Mouse (Mus musculus): Measurements from ENCODE around the gene Vasn. TPM values are rescaled to one million over a fixed set of nuclear protein-coding genes. Genes with fewer than 3 reads are reported as not detected.

The Vasn gene
- total and polyA plus RNA-seq, 3 experiments, result 2.0 to 5.0 (median 2.2) TPM

DNA sequence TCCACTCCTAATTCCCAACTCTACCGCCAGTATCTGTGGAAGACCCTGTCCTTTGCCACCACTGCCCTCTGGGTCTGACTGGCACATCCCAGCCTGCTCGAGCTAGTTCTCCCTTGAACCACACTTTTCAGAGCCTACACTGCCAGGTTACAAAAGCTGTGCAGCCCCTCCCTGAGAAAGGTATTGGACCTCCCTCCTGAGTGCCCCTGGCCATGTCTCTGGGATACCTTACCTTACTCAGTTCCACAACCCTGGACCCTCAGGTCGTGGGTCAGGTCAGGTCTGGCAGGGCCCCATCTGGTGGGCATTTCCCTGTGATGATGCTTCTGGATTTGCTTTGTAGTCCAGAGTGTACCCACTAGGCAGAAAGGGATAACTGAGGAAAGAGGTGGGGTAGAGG, 40.1 kb upstream of the Vasn start:
- no peaks in the 10 kb centered on the region for H3K36me3 ChIP-seq (replicated peaks in 1 of 2; ENCODE audit: control insufficient read depth in 1 of 2, insufficient read depth in 1 of 2, low read length in 1 of 2)
- H3K27me3 ChIP-seq (replicated peaks), result peaks cover 26% of the 10 kb centered on the region
- H3K9me3 ChIP-seq (replicated peaks; ENCODE audit: low read length), result no peaks in the 10 kb centered on the region
- no peak for TF ChIP-seq TBP (conservative IDR thresholded peaks at IDR 0.05; ENCODE audit: low read depth, low read length)
- TF ChIP-seq TCF12 (IDR thresholded peaks at IDR 0.05; ENCODE audit: low read depth, low read length), result no peak
- no peak for TF ChIP-seq ZNF384 (IDR thresholded peaks at IDR 0.05; ENCODE audit: low read depth, low read length)
- no peak for TF ChIP-seq MAZ (IDR thresholded peaks at IDR 0.05; ENCODE audit: low read depth, low read length)
- no peaks in the 10 kb centered on the region for H3K79me2 ChIP-seq (replicated peaks; ENCODE audit: control insufficient read depth, extremely low read depth, insufficient read depth, poor library complexity, severe bottlenecking)
- dilution Hi-C loops (cut with MboI; ENCODE audit: extremely low pct_ligation_motif_present, extremely low pct_unique_long_range_greater_than_20kb, low sequenced_read_pairs) (no loop called here), in situ Hi-C loops (cut with MboI; ENCODE audit: low pct_ligation_motif_present, low pct_unique_long_range_greater_than_20kb, low sequenced_read_pairs) (no loop called here)
- no peak for DNase-seq (ENCODE audit: extremely low read depth)
- H3K9ac ChIP-seq (ENCODE audit: insufficient read depth, low read depth), result no peak overlapping the region
- H3K4me3 ChIP-seq (replicated peaks in 1 of 3; ENCODE audit: low read depth in 2 of 3, low read length in 2 of 3, poor library complexity in 1 of 3), result no peak overlapping the region
- peaks cover 14 to 30% of the 10 kb centered on the region in 2 experiments for H3K4me1 ChIP-seq (ENCODE audit: control insufficient read depth in 1 of 2, insufficient read depth in 2 of 2)
- no peak overlapping the region for H3K27ac ChIP-seq (ENCODE audit: insufficient read depth, low read depth)
- H3K4me2 ChIP-seq (ENCODE audit: insufficient read depth, low read depth, poor library complexity, severe bottlenecking), result no peak overlapping the region

DNA sequence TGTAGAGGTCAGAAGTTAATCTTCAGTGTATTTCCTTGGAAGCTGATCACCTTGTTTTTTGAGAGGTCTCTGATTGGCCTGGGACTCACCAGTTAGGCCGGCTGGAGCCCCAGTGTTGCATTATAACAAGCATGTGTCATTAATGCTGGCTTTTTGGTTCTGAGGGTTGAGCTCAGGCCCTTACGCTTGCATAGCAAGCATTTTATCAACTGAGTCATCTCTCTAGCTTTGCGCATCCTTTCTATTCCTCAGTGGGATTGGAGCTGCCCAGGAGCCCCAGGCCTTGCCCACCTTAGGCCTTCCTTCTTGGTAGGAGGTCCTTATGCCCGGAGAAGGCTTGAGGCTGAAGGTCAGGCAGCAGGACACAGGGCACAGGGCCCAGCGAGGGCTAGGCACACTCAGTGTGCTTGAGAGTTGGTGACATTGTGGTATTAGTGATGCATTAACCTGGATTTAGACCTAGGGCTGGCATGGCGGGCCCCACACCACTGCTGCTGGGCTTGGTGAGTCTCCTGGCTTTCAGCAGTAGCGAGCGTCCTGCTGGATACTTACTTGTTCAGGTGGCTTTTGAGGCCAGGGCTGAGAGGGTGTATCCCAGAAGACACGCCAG, 38.9 kb upstream of the Vasn start:
- no peak for DNase-seq (ENCODE audit: extremely low read depth)
- no peak for TF ChIP-seq MYC (IDR thresholded peaks at IDR 0.05; ENCODE audit: low read depth, low read length)
- TF ChIP-seq JUND (conservative IDR thresholded peaks at IDR 0.05; ENCODE audit: low read depth, low read length), result no peak
- in situ Hi-C loops (cut with MboI; ENCODE audit: low pct_ligation_motif_present, low pct_unique_long_range_greater_than_20kb, low sequenced_read_pairs), result no loop called here
- no peak overlapping the region for H3K27ac ChIP-seq (ENCODE audit: insufficient read depth, low read depth)
- peaks cover 15% of the 10 kb centered on the region for H3K27me3 ChIP-seq (replicated peaks)
- no peaks in the 10 kb centered on the region for H3K9me3 ChIP-seq (replicated peaks; ENCODE audit: low read length)
- peaks cover 7 to 20% of the 10 kb centered on the region in 2 experiments for H3K4me1 ChIP-seq (ENCODE audit: control insufficient read depth in 1 of 2, insufficient read depth in 2 of 2)
- no peak overlapping the region for H3K9ac ChIP-seq (ENCODE audit: insufficient read depth, low read depth)
- H3K36me3 ChIP-seq (replicated peaks in 1 of 2; ENCODE audit: control insufficient read depth in 1 of 2, insufficient read depth in 1 of 2, low read length in 1 of 2), result no peaks in the 10 kb centered on the region
- no peaks in the 10 kb centered on the region for H3K79me2 ChIP-seq (replicated peaks; ENCODE audit: control insufficient read depth, extremely low read depth, insufficient read depth, poor library complexity, severe bottlenecking)
- H3K4me2 ChIP-seq (ENCODE audit: insufficient read depth, low read depth, poor library complexity, severe bottlenecking), result no peak overlapping the region
- dilution Hi-C loops (cut with MboI; ENCODE audit: extremely low pct_ligation_motif_present, extremely low pct_unique_long_range_greater_than_20kb, low sequenced_read_pairs), result no loop called here
- H3K4me3 ChIP-seq (replicated peaks in 1 of 3; ENCODE audit: low read depth in 2 of 3, low read length in 2 of 3, poor library complexity in 1 of 3), result no peak overlapping the region

DNA sequence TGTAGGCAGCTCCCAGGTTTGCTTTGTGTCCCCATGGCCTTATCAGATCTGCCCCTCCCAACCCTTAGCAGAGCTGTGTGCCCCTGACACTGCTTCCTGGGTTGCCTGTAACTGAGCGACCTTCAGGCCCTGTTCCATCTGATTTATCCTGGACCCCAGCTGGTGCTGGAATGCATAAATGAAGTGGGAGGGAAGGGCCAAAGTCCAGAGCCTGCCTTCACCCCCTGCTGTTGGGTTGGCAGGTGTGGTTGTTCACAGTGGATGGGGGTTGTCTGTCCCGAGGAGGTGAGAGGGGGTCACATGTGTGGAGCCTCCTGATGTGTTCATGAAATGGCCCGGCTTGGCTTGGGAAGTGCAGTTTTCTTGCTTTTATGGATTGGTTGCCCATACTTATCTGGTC, 37.6 kb upstream of the Vasn start:
- in situ Hi-C loops (cut with MboI; ENCODE audit: low pct_ligation_motif_present, low pct_unique_long_range_greater_than_20kb, low sequenced_read_pairs), result no loop called here

More for the DNA sequence above, 37.6 kb upstream of the Vasn start:
- Histone ChIP-seq H3K4me3 (replicated peaks in 1 of 3; ENCODE audit: low read depth in 2 of 3, low read length in 2 of 3, poor library complexity in 1 of 3) (no peak overlapping the region), H3K36me3 (replicated peaks in 1 of 2; ENCODE audit: control insufficient read depth in 1 of 2, insufficient read depth in 1 of 2, low read length in 1 of 2) (no peaks in the 10 kb centered on the region), H3K27me3 (replicated peaks) (peaks cover 2% of the 10 kb centered on the region), H3K27ac (ENCODE audit: insufficient read depth, low read depth) (no peak overlapping the region), H3K4me2 (ENCODE audit: insufficient read depth, low read depth, poor library complexity, severe bottlenecking) (no peak overlapping the region), H3K79me2 (replicated peaks; ENCODE audit: control insufficient read depth, extremely low read depth, insufficient read depth, poor library complexity, severe bottlenecking) (no peaks in the 10 kb centered on the region), H3K4me1 (ENCODE audit: control insufficient read depth in 1 of 2, insufficient read depth in 2 of 2) (peaks cover 5 to 23% of the 10 kb centered on the region in 2 experiments; a peak in 3 of 4 replicates), H3K9ac (ENCODE audit: insufficient read depth, low read depth) (no peak overlapping the region), H3K9me3 (replicated peaks; ENCODE audit: low read length) (no peaks in the 10 kb centered on the region)
- no peak for TF ChIP-seq MAX (IDR thresholded peaks at IDR 0.05; ENCODE audit: low read length)
- TF ChIP-seq ZC3H11A (IDR thresholded peaks at IDR 0.05; ENCODE audit: low read depth, low read length), result no peak
- TF ChIP-seq USF2 (conservative IDR thresholded peaks at IDR 0.05; ENCODE audit: low read depth, low read length), result no peak
- dilution Hi-C loops (cut with MboI; ENCODE audit: extremely low pct_ligation_motif_present, extremely low pct_unique_long_range_greater_than_20kb, low sequenced_read_pairs), result no loop called here
- DNase-seq (ENCODE audit: extremely low read depth), result no peak

Measured in CH12.LX (cell line).